Mouse (Mus musculus) forebrain, embryonic 16.5 days (tissue): ENCODE results near the gene Rictor. TPM values are rescaled to one million over a fixed set of nuclear protein-coding genes. Genes with fewer than 3 reads are reported as not detected.
"Not testable (repeated sequence)": the region's sequence is repeated elsewhere in the genome, so short reads cannot be mapped to it uniquely, and the experiment has no call there.

Experiments
- ATAC-seq: fragments of 200-750 bp; cut with Nextera tagmentation; 2 replicates; pipeline ENCODE4 v1.8.0; 2017; ENCODE audit warnings: mild to moderate bottlenecking, moderate library complexity
- H3K27ac ChIP-seq: fragments of 300-500 bp; sonication (generic); 2 replicates; pipeline ENCODE4 v1.5.1; 2014; ENCODE audit warnings: low read length, control low read depth
- H3K27me3 ChIP-seq: fragments of 300-500 bp; sonication (generic); replicated peaks from 2 replicates; pipeline ENCODE4 v1.6.1; 2014; ENCODE audit warnings: low read length; ENCODE audit not compliant: control insufficient read depth, insufficient read depth
- H3K36me3 ChIP-seq: fragments of 300-500 bp; sonication (generic); 2 replicates; pipeline ENCODE4 v1.6.1; 2014; ENCODE audit not compliant: control insufficient read depth, insufficient read depth
- H3K4me1 ChIP-seq: fragments of 300-500 bp; sonication (generic); replicated peaks from 2 replicates; pipeline ENCODE4 v1.6.1; 2014; ENCODE audit warnings: low read length; ENCODE audit not compliant: control insufficient read depth, insufficient read depth
- H3K4me2 ChIP-seq: fragments of 300-500 bp; sonication (generic); 2 replicates; pipeline ENCODE4 v1.6.1; 2014; ENCODE audit warnings: mild to moderate bottlenecking, low read length, control low read depth
- H3K4me3 ChIP-seq: fragments of 300-500 bp; sonication (generic); replicated peaks from 2 replicates; pipeline ENCODE4 v1.5.1; 2014; ENCODE audit warnings: mild to moderate bottlenecking, low read length, control low read depth
- H3K9ac ChIP-seq: fragments of 300-500 bp; sonication (generic); replicated peaks from 2 replicates; pipeline ENCODE4 v1.6.1; 2014; ENCODE audit warnings: low read depth, low read length, control low read depth
- H3K9me3 ChIP-seq: fragments of 300-500 bp; sonication (generic); 2 replicates; pipeline ENCODE4 v1.6.1; 2016; ENCODE audit warnings: low read length; ENCODE audit not compliant: control insufficient read depth
- WGBS: fragments of 180-500 bp; shearing (Covaris S2); extraction: QIAGEN DNeasy Blood & Tissue Kit; methylation state at CpG from one replicate; pipeline ENCODE4 v1.1.7; 2014; 5-methylcytosine and 5-hydroxymethylcytosine counted together
- polyA plus RNA-seq: library from polyadenylated mRNA; unstranded; fragments of >200 nt; fragmentation: Nextera tagmentation; extraction: Ambion mirVana; gene quantifications from 2 replicates; pipeline ENCODE4 v1.2.1, GENCODE M21; 2015

Gene Rictor
- polyA plus RNA-seq, 1 experiment from 2014 or later: 61.6 TPM

GRCm38 (mm10) chr15:6754400-6754799 is 46.2 kb downstream of the Rictor start:
- no peak for ATAC-seq
- WGBS: 93% methylated on average over 2 of the region's 2 CpGs
- no peak overlapping the region for H3K9ac ChIP-seq
- no peak overlapping the region for H3K4me2 ChIP-seq
- no peaks in the 10 kb centered on the region for H3K4me1 ChIP-seq
- H3K4me3 ChIP-seq: no peak overlapping the region
- H3K27ac ChIP-seq: no peak overlapping the region
- no peaks in the 10 kb centered on the region for H3K36me3 ChIP-seq
- H3K9me3 ChIP-seq: no peaks in the 10 kb centered on the region
- H3K27me3 ChIP-seq: no peaks in the 10 kb centered on the region

DNA sequence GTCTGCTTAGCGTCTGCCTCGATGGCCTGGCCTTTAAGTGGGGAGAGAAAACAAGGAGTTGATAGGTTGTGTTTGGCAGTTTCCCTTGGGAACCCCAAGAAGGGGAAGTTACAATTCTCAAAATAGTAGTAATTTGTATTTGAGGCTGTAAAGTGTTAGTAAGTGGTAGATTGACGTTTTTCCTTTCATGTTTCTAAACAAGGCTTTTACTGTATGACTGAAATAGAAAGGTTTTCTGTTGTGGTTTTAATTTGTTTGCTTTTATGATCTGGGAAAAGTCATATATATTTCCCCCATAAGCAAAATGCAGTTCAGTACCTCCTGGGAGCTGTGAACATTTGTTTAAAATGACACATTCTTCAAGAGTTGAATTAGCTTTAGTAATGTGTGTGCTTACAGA is 64.1 kb downstream of the Rictor start:
- no peak for ATAC-seq
- WGBS: 88% methylated on average over 3 of the region's 3 CpGs
- H3K27ac ChIP-seq: no peak overlapping the region
- no peak overlapping the region for H3K4me3 ChIP-seq
- no peaks in the 10 kb centered on the region for H3K4me1 ChIP-seq
- peaks cover 30% of the 10 kb centered on the region for H3K36me3 ChIP-seq
- no peaks in the 10 kb centered on the region for H3K9me3 ChIP-seq
- H3K4me2 ChIP-seq: no peak overlapping the region
- H3K9ac ChIP-seq: no peak overlapping the region
- no peaks in the 10 kb centered on the region for H3K27me3 ChIP-seq

GRCm38 (mm10) chr15:6786212-6786611 is 78.0 kb downstream of the Rictor start:
- 94% methylated on average over 10 of the region's 10 CpGs for WGBS
- Histone ChIP-seq H3K4me2 (no peak overlapping the region), H3K9me3 (no peaks in the 10 kb centered on the region), H3K36me3 (peaks cover 34% of the 10 kb centered on the region), H3K4me3 (no peak overlapping the region), H3K27me3 (no peaks in the 10 kb centered on the region), H3K4me1 (no peaks in the 10 kb centered on the region), H3K27ac (no peak overlapping the region), H3K9ac (no peak overlapping the region)
- ATAC-seq: no peak

DNA sequence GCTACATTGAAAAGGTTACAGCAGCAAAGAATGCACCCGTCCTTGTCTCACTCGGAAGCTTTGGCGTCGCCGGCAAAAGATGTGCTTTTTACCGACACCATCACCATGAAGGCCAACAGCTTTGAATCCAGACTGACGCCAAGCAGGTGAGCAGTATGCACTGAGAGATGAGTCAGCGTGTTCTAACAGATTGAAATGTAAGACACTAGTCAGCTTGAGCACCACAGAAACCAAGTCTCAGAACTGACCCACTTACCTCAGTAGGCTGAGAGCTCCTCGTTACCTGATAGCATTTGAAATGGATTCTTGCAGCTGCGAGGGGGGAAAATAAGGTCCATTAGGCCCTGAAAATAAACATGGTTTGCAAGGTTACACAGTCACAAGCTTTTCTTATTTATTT is 79.1 kb downstream of the Rictor start:
- H3K9ac ChIP-seq: no peak overlapping the region
- H3K4me1 ChIP-seq: no peaks in the 10 kb centered on the region
- no peak for ATAC-seq
- H3K4me3 ChIP-seq: no peak overlapping the region
- H3K9me3 ChIP-seq: no peaks in the 10 kb centered on the region
- no peak overlapping the region for H3K27ac ChIP-seq
- no peak overlapping the region for H3K4me2 ChIP-seq
- no peaks in the 10 kb centered on the region for H3K27me3 ChIP-seq
- H3K36me3 ChIP-seq: peaks cover 38% of the 10 kb centered on the region
- WGBS: 96% methylated on average over 10 of the region's 10 CpGs

- 87% methylated on average over 7 of the region's 7 CpGs for WGBS
- Histone ChIP-seq H3K4me2 (no peak overlapping the region), H3K4me1 (no peaks in the 10 kb centered on the region), H3K27me3 (no peaks in the 10 kb centered on the region), H3K4me3 (no peak overlapping the region), H3K9me3 (no peaks in the 10 kb centered on the region), H3K27ac (no peak overlapping the region), H3K9ac (no peak overlapping the region), H3K36me3 (peaks cover 37% of the 10 kb centered on the region)
- no peak for ATAC-seq
Measured at GRCm38 (mm10) chr15:6790011-6790410, 81.8 kb downstream of the Rictor start.

DNA sequence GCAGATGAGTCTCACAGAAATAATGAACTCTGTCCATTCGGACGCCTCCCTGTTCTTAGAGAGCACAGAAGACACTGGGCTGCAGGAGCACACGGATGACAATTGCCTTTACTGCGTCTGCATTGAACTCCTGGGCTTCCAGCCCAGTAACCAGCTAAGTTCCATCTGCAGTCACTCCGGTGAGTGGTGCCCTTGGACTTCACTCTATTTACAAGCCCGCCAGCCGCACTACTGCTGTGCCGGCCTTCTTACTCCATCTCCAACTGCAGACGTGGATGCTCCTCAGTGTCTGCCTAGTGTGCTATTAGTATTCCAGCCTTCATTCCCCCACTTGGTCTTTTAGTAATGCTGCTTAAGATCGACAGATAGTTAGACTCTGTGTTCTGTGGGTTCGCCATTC is 83.5 kb downstream of the Rictor start:
- no peaks in the 10 kb centered on the region for H3K27me3 ChIP-seq
- no peak overlapping the region for H3K4me3 ChIP-seq
- no peak overlapping the region for H3K9ac ChIP-seq
- ATAC-seq: no peak
- 92% methylated on average over 11 of the region's 11 CpGs for WGBS
- no peaks in the 10 kb centered on the region for H3K4me1 ChIP-seq
- H3K27ac ChIP-seq: no peak overlapping the region
- no peaks in the 10 kb centered on the region for H3K9me3 ChIP-seq
- H3K36me3 ChIP-seq: peaks cover 44% of the 10 kb centered on the region
- H3K4me2 ChIP-seq: no peak overlapping the region

DNA sequence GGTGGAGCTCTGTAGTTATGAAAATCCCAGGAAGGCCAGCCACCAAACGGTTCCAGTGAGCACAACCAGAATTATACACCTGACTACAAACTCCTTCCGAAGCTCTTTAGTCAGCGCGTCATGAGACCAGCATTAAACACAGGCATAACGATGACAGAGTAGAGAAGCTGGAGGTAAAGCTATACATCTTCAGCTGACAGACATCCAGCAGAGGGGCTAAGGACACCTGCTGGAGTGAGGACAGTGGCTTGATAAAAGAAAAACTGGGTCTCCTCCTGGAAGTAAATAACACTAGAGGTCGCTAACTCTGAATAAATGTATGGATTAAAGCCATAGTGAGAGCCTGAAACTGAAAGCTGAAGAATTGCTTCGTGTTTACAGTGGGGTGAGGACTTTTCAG is 84.7 kb downstream of the Rictor start:
- no peak for ATAC-seq
- Histone ChIP-seq H3K27ac (no peak overlapping the region), H3K4me2 (no peak overlapping the region), H3K27me3 (no peaks in the 10 kb centered on the region), H3K9me3 (no peaks in the 10 kb centered on the region), H3K4me1 (no peaks in the 10 kb centered on the region), H3K4me3 (no peak overlapping the region), H3K36me3 (peaks cover 48% of the 10 kb centered on the region), H3K9ac (no peak overlapping the region)
- 88% methylated on average over 7 of the region's 7 CpGs for WGBS

DNA sequence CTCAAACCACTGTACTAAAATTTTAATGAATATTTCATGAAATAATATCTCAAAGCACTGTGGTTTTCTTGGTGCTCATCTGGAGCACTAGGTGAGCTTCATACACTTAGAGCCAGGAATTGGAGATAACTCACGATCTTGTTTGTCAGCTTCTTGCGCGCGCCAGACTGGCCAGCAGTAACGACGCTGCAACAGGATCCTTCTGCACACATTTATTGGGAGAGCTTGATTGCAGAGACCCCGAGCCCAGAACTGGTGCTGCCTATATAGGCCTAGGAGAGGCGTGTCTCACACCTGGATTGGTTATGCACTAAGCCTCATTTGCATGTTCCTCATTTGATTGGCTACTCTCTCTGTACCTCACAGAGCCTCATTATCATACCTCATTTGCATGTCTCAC is 93.0 kb downstream of the Rictor start:
- not testable (repeated sequence) for ATAC-seq, H3K9me3 ChIP-seq, H3K27me3 ChIP-seq, H3K27ac ChIP-seq, H3K4me1 ChIP-seq, H3K4me2 ChIP-seq, H3K9ac ChIP-seq, H3K4me3 ChIP-seq
- WGBS: 96% methylated on average over 8 of the region's 8 CpGs
- peaks cover 23% of the 10 kb centered on the region for H3K36me3 ChIP-seq

GRCm38 (mm10) chr15:6815807-6816206 is 107.6 kb downstream of the Rictor start:
- ATAC-seq: no peak
- Histone ChIP-seq H3K9ac (no peak overlapping the region), H3K36me3 (no peaks in the 10 kb centered on the region), H3K27me3 (no peaks in the 10 kb centered on the region), H3K27ac (no peak overlapping the region), H3K4me1 (no peaks in the 10 kb centered on the region), H3K4me2 (no peak overlapping the region), H3K4me3 (no peak overlapping the region), H3K9me3 (no peaks in the 10 kb centered on the region)
- 83% methylated on average over 4 of the region's 4 CpGs for WGBS

DNA sequence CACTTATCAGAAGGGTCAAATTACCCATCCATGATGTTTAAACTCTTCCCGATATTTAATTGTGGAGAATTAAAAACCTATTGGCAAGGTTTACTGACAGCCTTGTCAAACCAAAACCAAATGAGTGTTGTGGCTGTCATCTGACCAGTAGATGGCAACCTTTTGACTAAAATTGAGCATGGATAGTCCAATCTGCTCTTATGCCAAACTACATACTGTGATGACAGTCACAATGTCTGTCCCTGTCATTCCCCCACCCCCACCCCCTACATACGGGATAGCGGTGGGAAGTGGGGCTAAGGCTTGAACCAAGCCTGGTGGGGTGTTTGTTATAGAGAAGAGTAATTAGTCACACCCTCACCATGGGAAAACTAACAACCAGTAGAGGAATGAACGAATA is 132.0 kb downstream of the Rictor start:
- 55% methylated on average over 4 of the region's 4 CpGs for WGBS
- Histone ChIP-seq H3K27me3 (no peaks in the 10 kb centered on the region), H3K4me1 (no peaks in the 10 kb centered on the region)

More for the DNA sequence above, 132.0 kb downstream of the Rictor start:
- H3K4me3 ChIP-seq: no peak overlapping the region
- peak; percentile 31; the same call in 1 of the 2 replicates for ATAC-seq
- no peak overlapping the region for H3K27ac ChIP-seq
- H3K36me3 ChIP-seq: no peaks in the 10 kb centered on the region
- no peaks in the 10 kb centered on the region for H3K9me3 ChIP-seq
- H3K4me2 ChIP-seq: no peak overlapping the region
- H3K9ac ChIP-seq: no peak overlapping the region
